Mouse (Mus musculus) embryo, embryonic 11 days (tissue): ENCODE data around the gene Suz12.
A peak's percentile ranks its signal among the peaks of the same experiment; 100 is the strongest.

Experiments
- DNase-seq: peaks from one replicate; pipeline ENCODE4 v3.0.0-alpha.2; 2015

Suz12 gene

GRCm38 (mm10) chr11:80078831-80079230, 85.9 kb downstream of the Suz12 start:
- no peak for DNase-seq

GRCm38 (mm10) chr11:80079751-80080150, 86.8 kb downstream of the Suz12 start:
- no peak for DNase-seq

- DNase-seq = no peak
Observed at GRCm38 (mm10) chr11:80080381-80080825, 87.5 kb downstream of the Suz12 start.

- DNase-seq = peak; percentile 97
Observed at GRCm38 (mm10) chr11:80080826-80081728, 88.2 kb downstream of the Suz12 start, which contains the start of gene Crlf3. Gene Crlf3 (minus strand): TSS chr11:80080991.

- no peak for DNase-seq
Observed at GRCm38 (mm10) chr11:80081786-80082319, 88.9 kb downstream of the Suz12 start.
